Mouse (Mus musculus) heart, embryonic 16.5 days (tissue): ENCODE measurements around the gene Snai1. TPM values are rescaled to one million over a fixed set of nuclear protein-coding genes. Genes with fewer than 3 reads are reported as not detected.

ENCODE experiments used
- ATAC-seq: fragments of 200-750 bp; cut with Nextera tagmentation; replicated peaks from 2 replicates; pipeline ENCODE4 v1.8.0; 2017; ENCODE audit warnings: moderate number of reproducible peaks; ENCODE audit not compliant: insufficient read depth, low FRiP score; ENCODE audit errors: extremely low read depth
- H3K27ac ChIP-seq: fragments of 300-500 bp; sonication (generic); 2 replicates; pipeline ENCODE4 v1.5.1; 2014; ENCODE audit warnings: mild to moderate bottlenecking, low read length, control low read depth, moderate library complexity
- H3K27me3 ChIP-seq: fragments of 300-500 bp; sonication (generic); 2 replicates; pipeline ENCODE4 v1.6.1; 2014; ENCODE audit warnings: low read length, mixed read lengths; ENCODE audit not compliant: control insufficient read depth, insufficient read depth
- H3K36me3 ChIP-seq: fragments of 300-500 bp; sonication (generic); 2 replicates; pipeline ENCODE4 v1.6.1; 2014; ENCODE audit not compliant: control insufficient read depth, insufficient read depth
- H3K4me1 ChIP-seq: fragments of 300-500 bp; sonication (generic); 2 replicates; pipeline ENCODE4 v1.6.1; 2014; ENCODE audit warnings: low read length, mixed read lengths; ENCODE audit not compliant: control insufficient read depth, insufficient read depth
- H3K4me2 ChIP-seq: fragments of 300-500 bp; sonication (generic); 2 replicates; pipeline ENCODE4 v1.6.1; 2014; ENCODE audit warnings: low read depth, mild to moderate bottlenecking, control low read depth, low read length
- H3K4me3 ChIP-seq: fragments of 300-500 bp; sonication (generic); 2 replicates; pipeline ENCODE4 v1.5.1; 2014; ENCODE audit warnings: mild to moderate bottlenecking, control low read depth, low read length
- H3K9ac ChIP-seq: fragments of 300-500 bp; sonication (generic); 2 replicates; pipeline ENCODE4 v1.6.1; 2014; ENCODE audit warnings: low read length, control low read depth
- H3K9me3 ChIP-seq: fragments of 300-500 bp; sonication (generic); replicated peaks from 2 replicates; pipeline ENCODE4 v1.6.1; 2016; ENCODE audit warnings: low read length; ENCODE audit not compliant: control insufficient read depth
- WGBS: fragments of 180-500 bp; shearing (Covaris S2); extraction: QIAGEN DNeasy Blood & Tissue Kit; methylation state at CpG from one replicate; pipeline ENCODE4 v1.1.7; 2014; 5-methylcytosine and 5-hydroxymethylcytosine counted together
- polyA plus RNA-seq: library from polyadenylated mRNA; unstranded; fragments of >200 nt; fragmentation: Nextera tagmentation; extraction: Ambion mirVana; gene quantifications from 2 replicates; pipeline ENCODE4 v1.2.1, GENCODE M21; 2015

The Snai1 gene
- polyA plus RNA-seq, 1 experiment from 2014 or later: 12.5 TPM

DNA sequence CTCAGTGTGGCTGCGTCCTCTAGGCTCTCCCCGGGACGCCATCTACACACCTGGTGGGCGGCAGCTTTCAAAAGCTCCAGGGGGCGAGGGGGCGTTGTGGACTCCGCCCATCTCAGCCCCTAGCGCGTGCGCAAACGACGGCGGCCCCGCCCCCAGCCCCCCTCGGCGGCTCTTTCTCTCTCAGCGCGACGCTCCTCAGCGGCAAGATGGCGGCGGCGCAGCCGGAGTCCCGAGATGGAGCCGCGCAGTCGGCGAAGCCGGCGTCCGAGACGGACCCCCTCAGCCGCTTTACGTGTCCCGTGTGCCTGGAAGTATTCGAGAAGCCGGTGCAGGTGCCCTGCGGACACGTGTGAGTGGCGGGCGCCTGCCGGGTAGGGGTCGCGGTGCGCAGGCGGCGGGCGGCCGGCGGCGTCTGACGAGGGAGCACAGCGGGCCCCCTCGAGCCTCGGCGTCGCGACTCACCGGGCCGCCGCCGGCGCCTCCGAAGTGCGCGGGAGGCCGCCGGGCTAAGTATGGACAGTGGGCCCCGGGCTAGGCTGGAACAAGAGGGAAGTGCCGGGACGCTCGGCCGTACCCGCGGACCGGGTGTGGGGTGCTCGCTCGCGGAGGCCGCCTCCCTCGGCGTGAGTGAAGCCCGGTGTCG is 34.6 kb upstream of the Snai1 start:
- WGBS: under 1% methylated on average over 84 of the region's 85 CpGs
- peak overlapping the region; percentile 82 for H3K27ac ChIP-seq
- H3K4me3 ChIP-seq: peak overlapping the region; percentile 92
- no peaks in the 10 kb centered on the region for H3K9me3 ChIP-seq
- H3K36me3 ChIP-seq: no peaks in the 10 kb centered on the region
- ATAC-seq: peak; percentile 89
- no peaks in the 10 kb centered on the region for H3K27me3 ChIP-seq
- peaks cover 34% of the 10 kb centered on the region for H3K4me1 ChIP-seq
- H3K4me2 ChIP-seq: peak overlapping the region; percentile 79
- peak overlapping the region; percentile 97 for H3K9ac ChIP-seq

DNA sequence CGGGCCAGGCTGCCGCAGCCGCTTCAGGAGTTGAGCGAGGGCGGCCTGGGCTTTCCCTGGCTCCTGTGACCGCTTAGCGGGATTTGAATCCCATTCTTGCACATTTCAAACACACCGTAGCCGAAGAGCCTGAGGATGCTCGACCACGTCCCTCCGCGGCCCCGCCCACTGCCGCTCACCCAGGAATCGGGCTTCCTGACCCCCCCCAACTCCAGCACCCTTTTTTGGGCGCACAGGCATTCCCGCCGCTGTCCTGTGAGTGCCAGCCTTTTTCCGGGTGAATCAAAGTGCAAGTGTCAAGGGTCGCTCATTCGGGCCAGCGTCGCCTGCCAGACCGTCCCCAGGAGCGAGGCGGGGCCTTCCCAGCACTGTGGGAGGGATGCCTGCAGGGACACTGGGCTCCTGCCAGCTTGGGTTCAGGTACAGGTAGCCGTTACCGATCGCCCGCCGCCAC is 34.1 kb upstream of the Snai1 start:
- under 1% methylated on average over 32 of the region's 32 CpGs for WGBS
- H3K4me2 ChIP-seq: peak overlapping the region; percentile 79
- H3K9me3 ChIP-seq: no peaks in the 10 kb centered on the region
- peak overlapping the region; percentile 97 for H3K9ac ChIP-seq
- peaks cover 34% of the 10 kb centered on the region for H3K4me1 ChIP-seq
- peaks cover 4% of the 10 kb centered on the region; the same call in 1 of the 2 replicates for H3K36me3 ChIP-seq
- peak overlapping the region; percentile 82 for H3K27ac ChIP-seq
- ATAC-seq: peak; percentile 12; the same call in 1 of the 2 replicates
- H3K27me3 ChIP-seq: no peaks in the 10 kb centered on the region
- H3K4me3 ChIP-seq: peak overlapping the region; percentile 92

DNA sequence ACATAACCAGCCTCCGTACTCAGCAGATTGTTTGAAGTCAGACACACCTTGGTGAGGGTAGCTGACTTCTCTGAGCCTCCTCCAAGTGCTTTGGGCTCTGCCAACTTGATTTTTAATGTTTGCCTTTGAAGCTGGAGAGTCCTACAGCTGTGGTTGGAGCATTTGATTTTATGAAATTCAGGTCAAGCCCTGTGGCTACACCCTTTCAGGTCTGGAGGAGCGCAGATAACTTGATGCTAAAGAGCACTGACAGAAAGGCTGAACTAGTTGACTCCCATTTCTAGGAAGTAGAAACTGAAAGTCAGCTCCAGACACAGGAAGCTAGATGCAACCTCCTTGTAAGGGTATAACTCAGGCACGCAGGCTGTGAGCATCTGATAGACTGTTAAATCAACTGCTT is 32.9 kb upstream of the Snai1 start:
- no peak overlapping the region for H3K27ac ChIP-seq
- no peak overlapping the region; the same call in 1 of the 2 replicates for H3K4me3 ChIP-seq
- peaks cover 37% of the 10 kb centered on the region for H3K4me1 ChIP-seq
- H3K36me3 ChIP-seq: peaks cover 11% of the 10 kb centered on the region
- ATAC-seq: no peak
- 76% methylated on average over 3 of the region's 3 CpGs for WGBS
- H3K27me3 ChIP-seq: no peaks in the 10 kb centered on the region
- H3K4me2 ChIP-seq: peak overlapping the region; percentile 79
- no peaks in the 10 kb centered on the region for H3K9me3 ChIP-seq
- 0 out of 2 replicates have a peak overlapping the region, but pooled peaks have one; percentile 44 for H3K9ac ChIP-seq

DNA sequence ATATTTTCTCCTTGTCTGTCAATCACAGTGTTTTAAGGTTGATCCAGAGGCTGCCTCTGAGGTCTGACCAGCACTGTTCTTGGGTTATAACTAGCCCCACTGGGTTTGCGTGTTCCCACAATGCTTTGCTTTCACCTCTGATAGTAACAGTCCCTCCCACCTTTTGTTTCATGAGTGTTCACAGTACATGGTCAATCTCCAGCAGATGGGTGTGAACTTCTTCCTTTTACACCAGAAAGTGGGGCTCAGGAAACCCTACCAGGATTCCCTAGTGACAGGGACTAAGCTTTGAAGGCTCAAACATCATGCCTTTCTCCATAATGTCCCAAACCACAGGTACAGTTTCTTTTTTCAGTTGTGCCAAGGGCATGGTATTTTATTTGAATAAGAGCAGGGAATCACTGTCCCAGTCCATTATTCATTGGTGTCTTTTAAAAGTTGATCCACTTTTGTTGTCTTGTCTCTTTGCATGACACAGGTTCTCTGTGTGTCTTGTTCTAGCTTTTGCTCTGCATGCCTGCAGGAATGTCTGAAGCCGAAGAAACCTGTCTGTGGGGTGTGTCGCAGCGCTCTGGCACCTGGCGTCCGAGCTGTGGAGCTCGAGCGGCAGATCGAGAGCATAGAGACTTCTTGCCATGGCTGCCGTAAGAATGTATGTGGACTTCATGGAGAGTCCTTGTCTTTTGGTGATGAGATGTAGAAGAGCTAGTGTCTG is 31.3 kb upstream of the Snai1 start:
- no peak overlapping the region for H3K4me3 ChIP-seq
- H3K36me3 ChIP-seq: peaks cover 16% of the 10 kb centered on the region
- ATAC-seq: no peak
- H3K27ac ChIP-seq: no peak overlapping the region
- H3K4me1 ChIP-seq: peaks cover 46% of the 10 kb centered on the region
- no peaks in the 10 kb centered on the region for H3K27me3 ChIP-seq
- 90% methylated on average over 10 of the region's 10 CpGs for WGBS
- H3K4me2 ChIP-seq: no peak overlapping the region
- no peak overlapping the region for H3K9ac ChIP-seq
- H3K9me3 ChIP-seq: no peaks in the 10 kb centered on the region

DNA sequence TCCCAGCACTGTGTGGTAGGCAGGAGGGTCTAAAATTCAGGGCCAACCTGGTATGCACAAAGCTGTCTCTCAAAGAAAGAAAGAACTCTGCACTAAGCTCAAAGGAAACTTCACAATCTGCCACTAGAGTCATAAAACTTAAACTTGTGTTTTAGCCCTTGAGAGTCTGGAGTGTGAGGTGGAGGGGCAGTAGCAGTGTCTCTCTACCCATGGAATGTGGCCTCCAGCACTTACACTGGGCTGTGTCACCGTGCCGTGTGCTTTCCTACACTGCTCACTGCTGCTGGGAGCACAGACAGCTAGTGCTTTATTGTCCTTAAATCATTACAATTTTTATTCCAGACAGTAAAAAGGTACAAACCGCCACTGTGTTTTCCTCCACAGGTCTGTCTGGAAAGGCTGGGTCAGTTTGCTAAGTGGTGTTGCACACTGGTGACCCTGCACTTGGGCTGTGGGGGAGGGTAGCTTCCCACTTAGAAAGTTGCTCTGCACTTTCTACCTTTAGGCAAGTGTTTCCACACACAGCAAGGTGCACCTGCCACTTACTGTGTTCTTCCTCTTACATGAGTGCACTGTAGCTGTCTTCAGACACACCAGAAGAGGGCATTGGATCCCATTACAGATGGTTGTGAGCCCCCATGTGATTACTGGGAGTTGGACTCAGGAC is 30.1 kb upstream of the Snai1 start:
- H3K4me2 ChIP-seq: no peak overlapping the region
- peaks cover 28% of the 10 kb centered on the region for H3K36me3 ChIP-seq
- H3K27ac ChIP-seq: no peak overlapping the region

DNA sequence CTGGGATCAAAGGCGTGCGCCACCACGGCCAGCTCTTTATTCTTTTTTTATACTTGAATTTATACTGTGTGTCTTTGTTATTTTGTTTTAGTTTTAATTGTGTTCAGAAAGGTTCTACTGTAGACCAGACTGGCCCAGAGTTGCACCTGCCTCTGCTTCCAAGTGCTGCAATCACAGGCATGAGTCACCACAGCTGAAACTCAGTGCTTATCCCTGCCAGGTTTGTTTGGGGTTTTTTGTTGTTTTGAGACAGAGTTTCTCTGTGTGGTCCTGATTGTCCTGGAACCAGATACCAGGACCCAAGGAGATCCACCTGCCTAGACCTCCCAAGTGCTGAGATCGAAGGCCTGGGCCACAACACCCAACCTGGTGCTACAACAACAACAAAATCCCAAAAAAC is 29.4 kb upstream of the Snai1 start:
- peaks cover 35% of the 10 kb centered on the region for H3K36me3 ChIP-seq
- no peak overlapping the region for H3K27ac ChIP-seq
- H3K4me1 ChIP-seq: peaks cover 44% of the 10 kb centered on the region
- H3K4me2 ChIP-seq: no peak overlapping the region
- no peak for ATAC-seq
- no peak overlapping the region for H3K4me3 ChIP-seq
- H3K9ac ChIP-seq: no peak overlapping the region
- H3K9me3 ChIP-seq: no peaks in the 10 kb centered on the region
- no peaks in the 10 kb centered on the region for H3K27me3 ChIP-seq
- WGBS: 93% methylated on average over 4 of the region's 4 CpGs

More for the DNA sequence above, 30.1 kb upstream of the Snai1 start:
- Histone ChIP-seq H3K4me1 (peaks cover 46% of the 10 kb centered on the region), H3K27me3 (no peaks in the 10 kb centered on the region), H3K4me3 (no peak overlapping the region), H3K9ac (no peak overlapping the region), H3K9me3 (no peaks in the 10 kb centered on the region)
- 67% methylated on average over 3 of the region's 3 CpGs for WGBS
- no peak for ATAC-seq

DNA sequence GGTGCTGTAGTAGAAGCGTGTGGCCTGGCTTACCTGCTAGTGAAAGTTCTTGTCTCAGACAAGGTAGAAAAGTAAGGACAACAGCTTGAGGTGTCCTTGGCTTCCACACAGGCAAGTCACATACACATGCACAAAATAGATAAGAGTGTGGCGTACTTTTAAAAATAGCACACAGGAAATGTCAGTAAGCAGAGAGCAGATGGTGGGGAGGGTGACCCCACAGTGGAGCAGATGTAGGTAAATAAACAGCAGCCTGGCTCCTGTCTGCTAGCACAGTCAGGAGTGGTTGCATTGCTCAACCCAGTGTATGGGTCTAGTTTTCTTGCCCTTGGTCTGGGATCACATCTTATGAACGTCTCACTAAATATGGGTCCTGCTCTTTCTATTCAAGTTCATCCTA is 27.5 kb upstream of the Snai1 start:
- peak overlapping the region; percentile 81 for H3K27ac ChIP-seq
- H3K9ac ChIP-seq: peak overlapping the region; percentile 39; the same call in 1 of the 2 replicates
- no peaks in the 10 kb centered on the region for H3K27me3 ChIP-seq
- 42% methylated on average over 3 of the region's 3 CpGs for WGBS
- H3K36me3 ChIP-seq: peaks cover 50% of the 10 kb centered on the region
- H3K4me2 ChIP-seq: peak overlapping the region; percentile 36
- ATAC-seq: peak; percentile 54; the same call in 1 of the 2 replicates
- peaks cover 35% of the 10 kb centered on the region for H3K4me1 ChIP-seq
- H3K4me3 ChIP-seq: 0 out of 2 replicates have a peak overlapping the region, but pooled peaks have one; percentile 1
- H3K9me3 ChIP-seq: no peaks in the 10 kb centered on the region

DNA sequence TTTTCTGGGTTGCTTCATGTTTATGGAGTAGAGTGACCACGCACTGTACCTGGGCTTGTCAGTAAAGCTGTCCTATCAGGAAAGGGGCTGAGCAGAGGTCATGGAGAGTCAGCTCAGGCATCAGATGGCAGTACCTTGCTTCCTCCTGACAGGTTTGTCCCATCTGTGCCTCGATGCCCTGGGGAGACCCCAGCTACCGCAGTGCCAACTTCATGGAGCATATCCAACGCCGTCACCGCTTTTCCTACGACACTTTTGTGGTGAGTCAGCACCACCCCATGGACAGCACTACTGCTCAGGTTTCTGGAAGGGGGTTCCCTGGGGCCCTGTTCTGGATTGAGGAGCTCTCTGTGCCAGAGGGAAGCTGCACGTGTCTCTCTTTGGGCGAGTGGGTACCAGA is 25.6 kb upstream of the Snai1 start:
- ATAC-seq: no peak
- H3K27ac ChIP-seq: no peak overlapping the region
- H3K4me2 ChIP-seq: no peak overlapping the region
- H3K27me3 ChIP-seq: no peaks in the 10 kb centered on the region
- no peak overlapping the region for H3K4me3 ChIP-seq
- H3K9ac ChIP-seq: no peak overlapping the region
- peaks cover 64% of the 10 kb centered on the region for H3K36me3 ChIP-seq
- 94% methylated on average over 9 of the region's 9 CpGs for WGBS
- no peaks in the 10 kb centered on the region for H3K9me3 ChIP-seq
- peaks cover 21% of the 10 kb centered on the region for H3K4me1 ChIP-seq

DNA sequence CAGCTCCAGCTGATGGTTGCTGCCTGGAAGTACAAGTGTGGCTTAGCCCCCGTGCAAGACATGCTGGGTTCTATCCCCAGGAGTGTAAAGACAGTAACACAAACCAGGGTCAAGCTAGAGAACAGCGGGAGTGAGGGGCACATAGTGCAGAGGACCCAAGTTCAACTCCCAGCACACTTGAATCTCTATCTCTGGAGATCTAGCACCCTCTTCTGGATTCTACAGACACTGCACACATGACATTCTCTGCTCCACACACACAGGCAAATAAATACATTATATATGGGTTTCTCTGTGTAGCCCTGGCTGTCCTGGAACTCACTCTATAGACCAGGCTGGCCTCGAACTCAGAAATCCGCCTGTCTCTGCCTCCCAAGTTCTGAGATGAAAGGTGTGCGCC is 25.0 kb upstream of the Snai1 start:
- no peak for ATAC-seq
- Histone ChIP-seq H3K4me1 (peaks cover 19% of the 10 kb centered on the region), H3K4me2 (no peak overlapping the region), H3K4me3 (no peak overlapping the region), H3K27me3 (no peaks in the 10 kb centered on the region), H3K9me3 (no peaks in the 10 kb centered on the region), H3K9ac (no peak overlapping the region), H3K27ac (no peak overlapping the region), H3K36me3 (peaks cover 66% of the 10 kb centered on the region)
- WGBS: 90% methylated on average over 5 of the region's 5 CpGs
